In genomic region chr11:107529320-107529719, GRCm38 (mm10) we compare ENCODE assay signal across 8 mouse cellular contexts. TPM values are rescaled to one million over a fixed set of nuclear protein-coding genes. Genes with fewer than 3 reads are reported as not detected.
DNase-seq lines count a peak whose midpoint lies in the region; ATAC-seq and TF ChIP-seq lines count a peak whose summit lies in the region.

No protein-coding gene starts in this region.

- H3K27ac ChIP-seq in lung, embryonic 14.5 days (ENCODE audit: low read depth): 0 out of 2 replicates have a peak overlapping the region, but pooled peaks have one; percentile 36
- no peak overlapping the region for H3K27ac ChIP-seq in embryonic facial prominence, embryonic 11.5 days (replicated peaks; ENCODE audit: low read depth, low read length)

- WGBS in lung, embryonic 14.5 days: 40% methylated on average over 8 of the region's 8 CpGs
- WGBS in lung, adult 2 months: 38% methylated on average over 8 of the region's 8 CpGs
- WGBS in embryonic facial prominence, embryonic 11.5 days: 38% methylated on average over 8 of the region's 8 CpGs

- 0 out of 2 replicates have a peak, but pooled peaks have one; percentile 19 for TF ChIP-seq CTCF in lung, embryonic 14.5 days (IDR thresholded peaks at IDR 0.05; ENCODE audit: low read depth)
- TF ChIP-seq CTCF in lung, adult 2 months (IDR thresholded peaks at IDR 0.05; ENCODE audit: insufficient read depth, low read length): no peak

- H3K27me3 ChIP-seq in lung, embryonic 14.5 days (ENCODE audit: insufficient read depth, low read length): no peaks in the 10 kb centered on the region
- H3K27me3 ChIP-seq in embryonic facial prominence, embryonic 11.5 days (ENCODE audit: control insufficient read depth, insufficient read depth, low read length): no peaks in the 10 kb centered on the region

- no peak overlapping the region for H3K9ac ChIP-seq in lung, embryonic 14.5 days
- no peak overlapping the region for H3K9ac ChIP-seq in embryonic facial prominence, embryonic 11.5 days (replicated peaks; ENCODE audit: low read length)

- DNase-seq in lung, embryonic 14.5 days: peak; percentile 68
- no peak for DNase-seq in lung, adult 2 months
- DNase-seq in embryonic facial prominence, embryonic 11.5 days (ENCODE audit: low spot score): peak; percentile 25
- DNase-seq in kidney, adult 18-20 months: peak; percentile 32
- peak; percentile 31 for DNase-seq in lung, postnatal 14 days
- DNase-seq in cerebellum, postnatal 14 days: no peak
- no peak for DNase-seq in ovary, postnatal 14 days (ENCODE audit: low spot score)
- DNase-seq in B cell, adult 2 months: no peak

- H3K4me2 ChIP-seq in lung, embryonic 14.5 days: no peak overlapping the region
- H3K4me2 ChIP-seq in embryonic facial prominence, embryonic 11.5 days (ENCODE audit: low read depth, low read length): no peak overlapping the region

- peak; percentile 75 for ATAC-seq in lung, embryonic 14.5 days (ENCODE audit: insufficient read depth)
- ATAC-seq in embryonic facial prominence, embryonic 11.5 days (replicated peaks; ENCODE audit: insufficient number of reproducible peaks, low FRiP score, low TSS enrichment, low read depth): no peak

- no peaks in the 10 kb centered on the region for H3K36me3 ChIP-seq in lung, embryonic 14.5 days (ENCODE audit: insufficient read depth)
- no peaks in the 10 kb centered on the region for H3K36me3 ChIP-seq in embryonic facial prominence, embryonic 11.5 days (replicated peaks; ENCODE audit: control insufficient read depth, insufficient read depth, low read depth, low read length)

- no peak for TF ChIP-seq POLR2A in lung, adult 2 months (IDR thresholded peaks at IDR 0.05; ENCODE audit: borderline replicate concordance, extremely low read depth, low read depth, low read length)

- no peak overlapping the region for H3K4me3 ChIP-seq in lung, embryonic 14.5 days (ENCODE audit: low read depth, low read length)
- H3K4me3 ChIP-seq in lung, adult 2 months (replicated peaks; ENCODE audit: extremely low read depth, low read depth, low read length): no peak overlapping the region
- no peak overlapping the region for H3K4me3 ChIP-seq in embryonic facial prominence, embryonic 11.5 days (ENCODE audit: low read depth, low read length)

- H3K9me3 ChIP-seq in lung, embryonic 14.5 days (ENCODE audit: low read depth, low read length): no peaks in the 10 kb centered on the region
- no peaks in the 10 kb centered on the region for H3K9me3 ChIP-seq in embryonic facial prominence, embryonic 11.5 days (replicated peaks; ENCODE audit: control insufficient read depth, low read length)

- no peaks in the 10 kb centered on the region for H3K4me1 ChIP-seq in lung, embryonic 14.5 days (ENCODE audit: insufficient read depth)
- H3K4me1 ChIP-seq in lung, adult 2 months (ENCODE audit: control insufficient read depth, insufficient read depth, low read length): 0 out of 2 replicates have a peak, but pooled peaks cover 2% of the 10 kb centered on the region
- no peaks in the 10 kb centered on the region for H3K4me1 ChIP-seq in embryonic facial prominence, embryonic 11.5 days (ENCODE audit: control insufficient read depth, insufficient read depth, low read length)

RNA-seq across cellular contexts. Expression of gene Helz, which starts 18.4 kb away (rescaled TPM):
- 25.7 and 27.4 TPM in 2 replicates for polyA plus RNA-seq in lung, embryonic 14.5 days (2014; fragmentation: Nextera tagmentation; extraction: Ambion mirVana)
- 13.1 and 15.4 TPM in 2 replicates for polyA plus RNA-seq in lung, adult 2 months (2012; rRNA removed)
- polyA plus RNA-seq in embryonic facial prominence, embryonic 11.5 days (2014; fragmentation: Nextera tagmentation; extraction: Ambion mirVana): 15.3 and 17.9 TPM in 2 replicates

RNA-seq across cellular contexts. Expression of gene Psmd12, which starts 50.0 kb away (rescaled TPM):
- 188 and 192 TPM in 2 replicates for polyA plus RNA-seq in lung, embryonic 14.5 days (2014; fragmentation: Nextera tagmentation; extraction: Ambion mirVana)
- polyA plus RNA-seq in lung, adult 2 months (2012; rRNA removed): 8.3 and 12.9 TPM in 2 replicates
- 227 and 238 TPM in 2 replicates for polyA plus RNA-seq in embryonic facial prominence, embryonic 11.5 days (2014; fragmentation: Nextera tagmentation; extraction: Ambion mirVana)

RNA-seq across cellular contexts. Expression of gene Pitpnc1, which starts 58.8 kb away (rescaled TPM):
- 16.2 and 17.3 TPM in 2 replicates for polyA plus RNA-seq in lung, embryonic 14.5 days (2014; fragmentation: Nextera tagmentation; extraction: Ambion mirVana)
- 27.2 and 39.0 TPM in 2 replicates for polyA plus RNA-seq in lung, adult 2 months (2012; rRNA removed)
- 43.6 and 45.1 TPM in 2 replicates for polyA plus RNA-seq in embryonic facial prominence, embryonic 11.5 days (2014; fragmentation: Nextera tagmentation; extraction: Ambion mirVana)

Comparison
In these comparisons a context has a peak if more than half of its experiments do, and no peak if none do; other contexts are left out.
1. DNase-seq: peak in lung, embryonic 14.5 days (single experiment), embryonic facial prominence, embryonic 11.5 days (single experiment), kidney, adult 18-20 months (single experiment) and lung, postnatal 14 days (single experiment); none in lung, adult 2 months (single experiment), cerebellum, postnatal 14 days (0 of 2), ovary, postnatal 14 days (single experiment) and B cell, adult 2 months (0 of 2).
2. RNA of gene Psmd12, which starts 50.0 kb away (polyA plus RNA-seq): 227 to 238 TPM in embryonic facial prominence, embryonic 11.5 days and 188 to 192 TPM in lung, embryonic 14.5 days; 8.3 to 12.9 TPM in lung, adult 2 months; every median in the first group is over 10 times any median in the second.